Mouse (Mus musculus): ENCODE data around the gene Arvcf. TPM values are rescaled to one million over a fixed set of nuclear protein-coding genes. Genes with fewer than 3 reads are reported as not detected.

Gene Arvcf
- total and polyA plus RNA-seq, 2 experiments, result 14.1 to 18.4 TPM

DNA sequence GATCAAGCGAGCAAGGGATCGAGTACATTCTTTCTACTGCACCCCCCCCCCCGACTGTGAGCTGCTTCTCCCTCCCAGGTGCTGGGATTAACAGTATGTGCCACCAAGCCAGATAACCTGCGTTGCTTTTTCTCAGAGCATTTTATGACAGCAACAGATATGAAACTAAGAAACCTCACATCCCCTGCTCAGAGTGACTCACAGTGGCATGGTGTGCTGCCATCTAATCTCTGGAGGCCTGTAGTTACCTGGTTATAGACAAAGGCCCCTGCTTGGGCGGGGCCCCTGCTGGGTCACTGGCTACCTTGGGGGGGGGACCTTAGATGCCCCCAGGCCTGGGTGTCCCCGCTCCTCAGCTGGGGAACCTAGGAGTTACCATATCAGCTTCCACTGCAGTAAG is 10.0 kb downstream of the Arvcf start:
- Histone ChIP-seq H3K9ac (ENCODE audit: low read depth, low read length) (no peak overlapping the region), H3K4me3 (ENCODE audit: insufficient read depth, low read depth, low read length) (no peak overlapping the region), H3K36me3 (ENCODE audit: control insufficient read depth, insufficient read depth, low read length) (no peaks in the 10 kb centered on the region), H3K27me3 (ENCODE audit: control insufficient read depth, insufficient read depth, low read length) (no peaks in the 10 kb centered on the region), H3K4me1 (ENCODE audit: control insufficient read depth, insufficient read depth, low read length) (no peaks in the 10 kb centered on the region), H3K27ac (replicated peaks; ENCODE audit: insufficient read depth, low read depth, low read length) (no peak overlapping the region), H3K79me2 (ENCODE audit: control insufficient read depth, insufficient read depth, low read length) (no peaks in the 10 kb centered on the region)
- 88% methylated on average over 6 of the region's 6 CpGs for WGBS
- no peak for DNase-seq (ENCODE audit: extremely low read depth, low read depth, low spot score)
- TF ChIP-seq CTCF (IDR thresholded peaks at IDR 0.05; ENCODE audit: low read depth, low read length) (no peak), POLR2A (IDR thresholded peaks at IDR 0.05; ENCODE audit: extremely low read depth, insufficient read depth, low read length) (no peak)

DNA sequence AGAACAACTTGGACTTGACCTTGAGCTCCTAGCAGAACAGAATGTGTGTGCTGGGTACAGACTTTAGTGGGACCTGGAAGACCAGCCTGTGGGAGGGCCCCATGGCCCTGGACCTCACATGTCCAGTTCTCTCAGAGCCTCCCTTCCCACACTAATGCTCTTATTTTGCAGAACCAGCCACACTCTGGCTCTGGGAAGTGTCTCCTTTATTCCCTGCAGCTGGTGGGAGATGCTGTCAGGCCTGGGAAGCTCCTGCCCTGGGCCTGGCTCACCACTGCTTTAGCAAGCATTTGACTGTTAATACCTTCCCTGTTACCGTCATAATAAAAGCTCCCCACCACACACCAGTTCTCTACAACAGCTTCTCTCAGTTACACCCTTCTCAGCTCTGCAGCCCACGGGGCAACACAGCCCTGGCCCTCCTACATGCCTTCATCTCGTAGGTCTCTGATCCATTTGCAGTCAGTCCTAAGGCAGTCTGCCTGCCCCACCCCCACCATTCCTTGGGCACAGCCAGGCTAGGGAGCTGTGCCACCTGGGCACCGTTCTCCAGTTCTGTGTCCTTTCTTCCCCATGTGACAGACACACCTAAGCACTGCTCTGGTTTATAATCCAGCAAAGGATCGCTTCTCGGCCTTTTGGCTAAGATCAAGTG is 12.3 kb downstream of the Arvcf start:
- no peak overlapping the region for H3K4me3 ChIP-seq (ENCODE audit: insufficient read depth, low read depth, low read length)
- H3K27ac ChIP-seq (replicated peaks; ENCODE audit: insufficient read depth, low read depth, low read length), result no peak overlapping the region
- no peaks in the 10 kb centered on the region for H3K79me2 ChIP-seq (ENCODE audit: control insufficient read depth, insufficient read depth, low read length)
- WGBS, result 87% methylated on average over 6 of the region's 6 CpGs
- TF ChIP-seq POLR2A (IDR thresholded peaks at IDR 0.05; ENCODE audit: extremely low read depth, insufficient read depth, low read length), result no peak
- TF ChIP-seq CTCF (IDR thresholded peaks at IDR 0.05; ENCODE audit: low read depth, low read length), result no peak
- H3K4me1 ChIP-seq (ENCODE audit: control insufficient read depth, insufficient read depth, low read length), result no peaks in the 10 kb centered on the region
- H3K9ac ChIP-seq (ENCODE audit: low read depth, low read length), result no peak overlapping the region
- DNase-seq (ENCODE audit: extremely low read depth, low read depth, low spot score), result no peak
- no peaks in the 10 kb centered on the region for H3K27me3 ChIP-seq (ENCODE audit: control insufficient read depth, insufficient read depth, low read length)
- H3K36me3 ChIP-seq (ENCODE audit: control insufficient read depth, insufficient read depth, low read length), result no peaks in the 10 kb centered on the region

DNA sequence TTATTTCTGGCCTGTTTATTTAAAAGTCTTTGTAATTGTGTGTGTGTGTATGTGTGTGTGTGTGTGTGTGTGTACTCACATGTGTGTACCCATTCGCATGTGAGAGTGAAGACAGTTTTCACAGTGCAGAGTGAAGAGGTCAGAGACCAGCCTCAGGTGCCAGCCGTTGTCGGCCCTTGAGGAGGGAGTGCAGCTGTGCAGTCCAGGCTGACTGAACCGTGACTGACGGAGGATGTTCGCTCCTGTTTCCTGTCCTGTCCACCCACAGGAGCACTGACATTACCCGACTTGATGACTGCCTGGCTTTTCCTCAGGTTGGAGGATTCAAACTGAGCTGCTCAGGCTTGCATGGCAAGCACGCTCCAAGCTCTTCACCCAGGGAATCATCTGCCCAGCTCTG is 15.0 kb downstream of the Arvcf start:
- DNase-seq (ENCODE audit: extremely low read depth, low read depth, low spot score), result no peak
- Histone ChIP-seq H3K4me3 (ENCODE audit: insufficient read depth, low read depth, low read length) (no peak overlapping the region), H3K27ac (replicated peaks; ENCODE audit: insufficient read depth, low read depth, low read length) (no peak overlapping the region), H3K79me2 (ENCODE audit: control insufficient read depth, insufficient read depth, low read length) (no peaks in the 10 kb centered on the region), H3K9ac (ENCODE audit: low read depth, low read length) (no peak overlapping the region), H3K27me3 (ENCODE audit: control insufficient read depth, insufficient read depth, low read length) (no peaks in the 10 kb centered on the region), H3K4me1 (ENCODE audit: control insufficient read depth, insufficient read depth, low read length) (no peaks in the 10 kb centered on the region), H3K36me3 (ENCODE audit: control insufficient read depth, insufficient read depth, low read length) (no peaks in the 10 kb centered on the region)
- TF ChIP-seq POLR2A (IDR thresholded peaks at IDR 0.05; ENCODE audit: extremely low read depth, insufficient read depth, low read length), result no peak
- TF ChIP-seq CTCF (IDR thresholded peaks at IDR 0.05; ENCODE audit: low read depth, low read length), result no peak
- 88% methylated on average over 8 of the region's 8 CpGs for WGBS

DNA sequence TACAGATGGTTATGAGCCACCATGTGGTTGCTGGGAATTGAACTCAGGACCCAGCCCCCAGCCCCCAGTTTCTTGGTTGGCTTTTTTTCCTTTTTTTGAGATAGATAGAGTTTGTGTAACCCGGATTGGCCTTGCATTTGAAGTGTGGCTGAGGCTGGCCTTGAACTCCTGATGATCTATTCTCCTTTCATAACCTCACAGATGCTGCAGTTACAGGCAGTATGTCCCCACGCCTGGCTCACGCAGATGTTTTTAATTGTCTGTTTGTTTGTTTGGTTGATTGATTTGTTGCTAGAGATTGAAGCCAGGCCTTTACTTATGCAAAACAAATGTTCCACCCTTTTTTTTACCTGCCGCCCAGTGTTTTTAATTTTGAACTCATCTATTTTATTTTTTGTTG is 18.9 kb downstream of the Arvcf start:
- TF ChIP-seq CTCF (IDR thresholded peaks at IDR 0.05; ENCODE audit: low read depth, low read length) (no peak), POLR2A (IDR thresholded peaks at IDR 0.05; ENCODE audit: extremely low read depth, insufficient read depth, low read length) (no peak)

DNA sequence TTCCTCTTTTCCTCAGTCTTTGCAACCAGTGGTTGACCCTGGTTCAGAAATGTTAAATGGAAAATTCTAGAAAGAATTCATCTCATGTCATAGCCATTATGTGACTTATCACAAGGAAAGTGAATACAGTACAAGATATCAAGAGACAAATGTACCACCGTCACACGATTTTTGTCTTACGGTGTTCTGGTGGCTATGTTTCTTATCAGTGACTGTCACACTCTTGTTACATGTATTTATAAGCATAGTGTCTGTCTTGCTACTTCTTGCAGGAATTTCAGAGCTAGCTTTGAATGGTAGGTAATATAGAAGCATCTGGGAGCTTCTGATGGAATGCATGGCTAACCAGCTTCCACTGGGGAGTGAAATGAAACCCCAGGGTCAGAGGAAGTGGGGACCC is 22.2 kb downstream of the Arvcf start:
- WGBS, result 90% methylated on average over 3 of the region's 3 CpGs
- no peaks in the 10 kb centered on the region for H3K79me2 ChIP-seq (ENCODE audit: control insufficient read depth, insufficient read depth, low read length)
- H3K27me3 ChIP-seq (ENCODE audit: control insufficient read depth, insufficient read depth, low read length), result no peaks in the 10 kb centered on the region
- DNase-seq (ENCODE audit: extremely low read depth, low read depth, low spot score), result no peak
- H3K27ac ChIP-seq (replicated peaks; ENCODE audit: insufficient read depth, low read depth, low read length), result no peak overlapping the region
- no peak for TF ChIP-seq CTCF (IDR thresholded peaks at IDR 0.05; ENCODE audit: low read depth, low read length)
- TF ChIP-seq POLR2A (IDR thresholded peaks at IDR 0.05; ENCODE audit: extremely low read depth, insufficient read depth, low read length), result no peak
- no peak overlapping the region for H3K9ac ChIP-seq (ENCODE audit: low read depth, low read length)
- H3K36me3 ChIP-seq (ENCODE audit: control insufficient read depth, insufficient read depth, low read length), result no peaks in the 10 kb centered on the region
- no peak overlapping the region for H3K4me3 ChIP-seq (ENCODE audit: insufficient read depth, low read depth, low read length)
- no peaks in the 10 kb centered on the region for H3K4me1 ChIP-seq (ENCODE audit: control insufficient read depth, insufficient read depth, low read length)

More for the DNA sequence above, 18.9 kb downstream of the Arvcf start:
- Histone ChIP-seq H3K9ac (ENCODE audit: low read depth, low read length) (no peak overlapping the region), H3K27me3 (ENCODE audit: control insufficient read depth, insufficient read depth, low read length) (no peaks in the 10 kb centered on the region), H3K79me2 (ENCODE audit: control insufficient read depth, insufficient read depth, low read length) (no peaks in the 10 kb centered on the region), H3K36me3 (ENCODE audit: control insufficient read depth, insufficient read depth, low read length) (no peaks in the 10 kb centered on the region), H3K4me1 (ENCODE audit: control insufficient read depth, insufficient read depth, low read length) (no peaks in the 10 kb centered on the region), H3K4me3 (ENCODE audit: insufficient read depth, low read depth, low read length) (no peak overlapping the region), H3K27ac (replicated peaks; ENCODE audit: insufficient read depth, low read depth, low read length) (no peak overlapping the region)
- 86% methylated on average over 4 of the region's 4 CpGs for WGBS
- no peak for DNase-seq (ENCODE audit: extremely low read depth, low read depth, low spot score)

DNA sequence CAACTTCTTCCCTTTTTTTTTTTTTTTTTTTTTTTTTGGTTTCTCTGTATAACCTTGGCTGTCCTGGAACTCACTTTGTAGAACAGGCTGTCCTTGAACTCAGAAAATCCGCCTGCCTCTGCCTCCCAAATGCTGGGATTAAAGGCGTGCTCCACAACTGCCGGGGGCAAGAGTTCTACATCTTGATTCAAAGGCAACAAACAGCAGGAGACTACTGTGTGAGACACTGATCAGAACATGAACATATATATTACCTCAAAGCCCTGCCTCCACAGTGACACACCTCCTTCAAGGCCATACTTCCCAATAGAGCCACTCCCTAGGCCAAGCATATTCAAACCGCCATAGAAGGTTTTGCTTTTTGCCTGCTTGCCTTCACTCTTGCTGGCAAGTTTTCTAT is 25.6 kb downstream of the Arvcf start:
- 95% methylated on average over 4 of the region's 4 CpGs for WGBS
- H3K9ac ChIP-seq (ENCODE audit: low read depth, low read length), result no peak overlapping the region

More for the DNA sequence above, 25.6 kb downstream of the Arvcf start:
- TF ChIP-seq CTCF (IDR thresholded peaks at IDR 0.05; ENCODE audit: low read depth, low read length), result no peak
- TF ChIP-seq POLR2A (IDR thresholded peaks at IDR 0.05; ENCODE audit: extremely low read depth, insufficient read depth, low read length), result no peak
- peaks cover 8% of the 10 kb centered on the region for H3K4me1 ChIP-seq (ENCODE audit: control insufficient read depth, insufficient read depth, low read length)
- DNase-seq (ENCODE audit: extremely low read depth, low read depth, low spot score), result no peak
- H3K4me3 ChIP-seq (ENCODE audit: insufficient read depth, low read depth, low read length), result no peak overlapping the region
- no peak overlapping the region for H3K27ac ChIP-seq (replicated peaks; ENCODE audit: insufficient read depth, low read depth, low read length)
- H3K27me3 ChIP-seq (ENCODE audit: control insufficient read depth, insufficient read depth, low read length), result no peaks in the 10 kb centered on the region
- no peaks in the 10 kb centered on the region for H3K79me2 ChIP-seq (ENCODE audit: control insufficient read depth, insufficient read depth, low read length)
- no peaks in the 10 kb centered on the region for H3K36me3 ChIP-seq (ENCODE audit: control insufficient read depth, insufficient read depth, low read length)
